Mouse (Mus musculus): Measurements from ENCODE around the gene Scaper. TPM values are rescaled to one million over a fixed set of nuclear protein-coding genes. Genes with fewer than 3 reads are reported as not detected.

Scaper gene
- polyA plus RNA-seq, 1 experiment from 2014 or later = 33.5 TPM

DNA sequence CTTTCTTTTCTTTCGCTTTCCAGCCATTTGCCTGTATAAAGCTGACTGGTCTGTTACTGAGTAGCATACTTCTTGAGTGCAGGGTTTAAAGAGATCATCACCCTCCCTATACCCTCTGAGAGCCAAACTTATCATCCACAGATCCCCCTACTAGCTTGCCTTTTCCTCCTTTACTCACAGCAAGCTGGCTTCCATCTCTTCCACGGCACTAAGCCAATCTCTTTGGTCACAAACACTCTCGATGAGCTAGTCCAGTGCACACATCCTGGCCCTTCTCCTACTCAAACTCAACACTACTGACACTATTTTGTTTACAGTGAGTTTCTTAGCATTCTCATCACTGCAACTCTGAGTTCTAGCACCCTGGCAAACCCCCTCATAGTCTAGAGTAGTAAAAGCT is 430.0 kb downstream of the Scaper start:
- no peaks in the 10 kb centered on the region for H3K9me3 ChIP-seq (ENCODE audit: control insufficient read depth, low read length)
- peaks cover 12% of the 10 kb centered on the region for H3K4me1 ChIP-seq (ENCODE audit: control insufficient read depth, insufficient read depth, low read depth, low read length)
- 0 out of 2 replicates have a peak, but pooled peaks cover 4% of the 10 kb centered on the region for H3K27me3 ChIP-seq (replicated peaks; ENCODE audit: control insufficient read depth, insufficient read depth, low read length)
- no peak overlapping the region for H3K27ac ChIP-seq (ENCODE audit: low read depth, low read length)
- H3K4me3 ChIP-seq (ENCODE audit: low read length) = no peak overlapping the region
- no peak overlapping the region for H3K9ac ChIP-seq (ENCODE audit: low read depth, low read length)
- no peak for ATAC-seq
- no peaks in the 10 kb centered on the region for H3K36me3 ChIP-seq (ENCODE audit: control insufficient read depth, insufficient read depth, low read length)
- 84% methylated on average over 3 of the region's 3 CpGs for WGBS
- H3K4me2 ChIP-seq (ENCODE audit: low read length) = no peak overlapping the region

Other genes starting within 250 kb of the Scaper start
- gene 4930563M21Rik, start 72.4 kb upstream of the Scaper start, polyA plus RNA-seq (2015; fragmentation: Nextera tagmentation; extraction: Ambion mirVana) = not detected in 2 replicates
- 271 and 279 TPM in 2 replicates for gene Rcn2, start 103.7 kb upstream of the Scaper start, polyA plus RNA-seq (2015; fragmentation: Nextera tagmentation; extraction: Ambion mirVana)
- gene Pstpip1, start 151.8 kb upstream of the Scaper start, polyA plus RNA-seq (2015; fragmentation: Nextera tagmentation; extraction: Ambion mirVana) = 0.64 and 0.87 TPM in 2 replicates
- gene Tspan3, start 227.4 kb upstream of the Scaper start, polyA plus RNA-seq (2015; fragmentation: Nextera tagmentation; extraction: Ambion mirVana) = 641 and 689 TPM in 2 replicates